Mouse (Mus musculus) heart, adult 2 months (tissue): ENCODE results near the gene Yy1.

Experiments
- CTCF ChIP-seq: fragments of 200-600 bp; IDR thresholded peaks from 2 replicates; pipeline ENCODE4 v1.8.1; 2022; ENCODE audit warnings: antibody characterized with exemption, mild to moderate bottlenecking, moderate library complexity
- POLR2A ChIP-seq: fragments of 200-500 bp; IDR thresholded peaks from 2 replicates; pipeline ENCODE4 v1.6.1; 2011; ENCODE audit warnings: mild to moderate bottlenecking, low read depth, low read length, control low read depth; ENCODE audit not compliant: insufficient read depth

DNA sequence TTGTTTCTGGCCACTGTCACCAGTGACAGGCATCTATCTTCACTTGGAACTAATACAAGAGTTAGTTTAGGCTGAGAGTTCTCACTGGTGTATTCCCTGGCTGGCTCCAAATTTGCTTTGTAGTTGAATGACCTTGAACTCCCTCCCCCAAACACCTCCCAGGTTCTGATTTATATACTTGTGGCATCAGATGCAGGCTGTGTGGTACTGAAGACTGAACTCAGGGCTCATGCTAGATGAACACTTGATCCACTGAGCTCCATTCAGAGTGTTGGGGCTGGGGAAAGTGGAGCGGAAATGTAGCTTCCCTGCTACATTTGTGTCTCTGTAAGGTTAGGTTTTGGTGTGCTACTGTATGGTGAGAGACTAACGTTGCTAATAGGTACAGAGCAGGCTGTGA is 11.6 kb downstream of the Yy1 start:
- TF ChIP-seq POLR2A: no peak
- no peak for TF ChIP-seq CTCF
